Mouse (Mus musculus) heart, embryonic 16.5 days (tissue): ENCODE results near the gene Olfr94. TPM values are rescaled to one million over a fixed set of nuclear protein-coding genes. Genes with fewer than 3 reads are reported as not detected.
"Not testable (repeated sequence)": the region's sequence is repeated elsewhere in the genome, so short reads cannot be mapped to it uniquely, and the experiment has no call there.

Experiments used
- ATAC-seq: fragments of 200-750 bp; cut with Nextera tagmentation; replicated peaks from 2 replicates; pipeline ENCODE4 v1.8.0; 2017; ENCODE audit warnings: moderate number of reproducible peaks; ENCODE audit not compliant: insufficient read depth, low FRiP score; ENCODE audit errors: extremely low read depth
- H3K27ac ChIP-seq: fragments of 300-500 bp; sonication (generic); 2 replicates; pipeline ENCODE4 v1.5.1; 2014; ENCODE audit warnings: mild to moderate bottlenecking, low read length, control low read depth, moderate library complexity
- H3K27me3 ChIP-seq: fragments of 300-500 bp; sonication (generic); 2 replicates; pipeline ENCODE4 v1.6.1; 2014; ENCODE audit warnings: low read length, mixed read lengths; ENCODE audit not compliant: control insufficient read depth, insufficient read depth
- H3K36me3 ChIP-seq: fragments of 300-500 bp; sonication (generic); 2 replicates; pipeline ENCODE4 v1.6.1; 2014; ENCODE audit not compliant: control insufficient read depth, insufficient read depth
- H3K4me1 ChIP-seq: fragments of 300-500 bp; sonication (generic); 2 replicates; pipeline ENCODE4 v1.6.1; 2014; ENCODE audit warnings: low read length, mixed read lengths; ENCODE audit not compliant: control insufficient read depth, insufficient read depth
- H3K4me2 ChIP-seq: fragments of 300-500 bp; sonication (generic); 2 replicates; pipeline ENCODE4 v1.6.1; 2014; ENCODE audit warnings: low read depth, mild to moderate bottlenecking, control low read depth, low read length
- H3K4me3 ChIP-seq: fragments of 300-500 bp; sonication (generic); 2 replicates; pipeline ENCODE4 v1.5.1; 2014; ENCODE audit warnings: mild to moderate bottlenecking, control low read depth, low read length
- H3K9ac ChIP-seq: fragments of 300-500 bp; sonication (generic); 2 replicates; pipeline ENCODE4 v1.6.1; 2014; ENCODE audit warnings: low read length, control low read depth
- H3K9me3 ChIP-seq: fragments of 300-500 bp; sonication (generic); replicated peaks from 2 replicates; pipeline ENCODE4 v1.6.1; 2016; ENCODE audit warnings: low read length; ENCODE audit not compliant: control insufficient read depth
- WGBS: fragments of 180-500 bp; shearing (Covaris S2); extraction: QIAGEN DNeasy Blood & Tissue Kit; methylation state at CpG from one replicate; pipeline ENCODE4 v1.1.7; 2014; 5-methylcytosine and 5-hydroxymethylcytosine counted together
- polyA plus RNA-seq: library from polyadenylated mRNA; unstranded; fragments of >200 nt; fragmentation: Nextera tagmentation; extraction: Ambion mirVana; gene quantifications from 2 replicates; pipeline ENCODE4 v1.2.1, GENCODE M21; 2015

Gene Olfr94
- polyA plus RNA-seq: not detected in 2 replicates

DNA sequence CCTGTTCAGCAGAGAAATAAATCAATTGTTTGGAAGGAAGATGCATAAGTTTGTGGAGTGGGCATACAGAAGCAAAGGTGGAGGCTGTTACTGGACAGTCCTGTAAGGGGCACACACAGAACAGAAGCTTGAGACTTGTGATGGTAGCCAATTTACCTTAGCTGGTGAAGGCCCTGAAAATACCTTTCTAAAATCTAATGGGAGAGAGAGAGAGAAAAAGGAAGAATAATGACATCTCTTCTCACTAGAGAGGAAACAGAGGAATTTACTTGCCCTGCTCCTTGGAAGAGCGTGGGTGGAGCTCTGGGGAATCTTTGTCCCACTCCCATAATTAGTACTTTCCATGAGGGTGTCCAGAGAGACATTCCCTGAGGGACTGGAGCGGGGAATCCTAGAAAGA is at the start of gene Olfr94:
Gene Olfr94, minus strand, starts transcription at position 101 of the 400 bp plus-strand sequence.
- Histone ChIP-seq H3K4me1 (peaks cover 4% of the 10 kb centered on the region; the same call in 1 of the 2 replicates), H3K9ac (no peak within 1 kb of the TSS), H3K36me3 (no peaks in the 10 kb centered on the region), H3K27me3 (peaks cover 31% of the 10 kb centered on the region), H3K4me3 (no peak within 1 kb of the TSS), H3K9me3 (no peaks in the 10 kb centered on the region), H3K4me2 (no peak within 1 kb of the TSS), H3K27ac (no peak within 1 kb of the TSS)
- ATAC-seq: no peak
- 68% methylated on average over 2 of the region's 2 CpGs for WGBS

DNA sequence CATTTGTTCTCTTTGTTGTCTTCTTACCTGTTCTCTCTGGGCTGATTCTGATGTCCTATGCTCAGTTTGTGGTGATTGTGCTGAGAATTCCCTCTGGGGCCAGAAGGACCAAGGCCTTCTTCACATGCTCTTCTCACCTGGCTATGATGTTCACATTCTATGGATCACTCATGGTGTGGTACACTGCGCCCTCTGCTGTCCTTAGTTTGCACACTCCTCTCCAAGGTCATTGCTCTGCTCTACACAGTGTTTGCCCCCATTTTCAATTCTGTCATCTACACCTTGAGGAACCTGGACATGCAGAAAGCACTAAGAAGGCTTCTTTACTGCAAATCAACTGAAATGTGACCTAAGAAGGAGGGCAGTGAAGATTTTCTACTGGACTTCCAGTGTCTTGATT is 49.8 kb upstream of the Olfr94 start:
- 7% methylated on average over 1 of the region's 1 CpGs for WGBS

GRCm38 (mm10) chr17:37249460-37249859 is 48.7 kb upstream of the Olfr94 start:
- Histone ChIP-seq H3K4me3 (no peak overlapping the region), H3K4me1 (no peaks in the 10 kb centered on the region), H3K4me2 (no peak overlapping the region), H3K36me3 (no peaks in the 10 kb centered on the region), H3K9ac (no peak overlapping the region), H3K27me3 (no peaks in the 10 kb centered on the region), H3K9me3 (no peaks in the 10 kb centered on the region), H3K27ac (no peak overlapping the region)
- ATAC-seq: no peak

More for the DNA sequence above, 49.8 kb upstream of the Olfr94 start:
- Histone ChIP-seq H3K9ac (no peak overlapping the region), H3K4me3 (no peak overlapping the region), H3K4me2 (no peak overlapping the region), H3K27ac (no peak overlapping the region), H3K36me3 (no peaks in the 10 kb centered on the region), H3K27me3 (no peaks in the 10 kb centered on the region), H3K4me1 (no peaks in the 10 kb centered on the region), H3K9me3 (no peaks in the 10 kb centered on the region)
- ATAC-seq: no peak

GRCm38 (mm10) chr17:37246715-37247114 is 45.9 kb upstream of the Olfr94 start:
- Histone ChIP-seq H3K9ac (no peak overlapping the region), H3K36me3 (no peaks in the 10 kb centered on the region), H3K4me1 (no peaks in the 10 kb centered on the region), H3K4me3 (no peak overlapping the region), H3K4me2 (no peak overlapping the region), H3K27ac (no peak overlapping the region), H3K9me3 (no peaks in the 10 kb centered on the region), H3K27me3 (no peaks in the 10 kb centered on the region)
- 30% methylated on average over 5 of the region's 5 CpGs for WGBS
- ATAC-seq: no peak

GRCm38 (mm10) chr17:37242198-37242597 is 41.4 kb upstream of the Olfr94 start:
- Histone ChIP-seq H3K27ac (no peak overlapping the region), H3K4me3 (no peak overlapping the region), H3K4me1 (no peaks in the 10 kb centered on the region), H3K9ac (no peak overlapping the region), H3K4me2 (no peak overlapping the region), H3K27me3 (no peaks in the 10 kb centered on the region), H3K36me3 (no peaks in the 10 kb centered on the region), H3K9me3 (no peaks in the 10 kb centered on the region)
- no peak for ATAC-seq
- 54% methylated on average over 3 of the region's 3 CpGs for WGBS

GRCm38 (mm10) chr17:37237230-37237629 is 36.4 kb upstream of the Olfr94 start, which contains the start of gene Olfr97:
Gene Olfr97, minus strand, starts transcription at chr17:37237330.
- H3K27me3 ChIP-seq, H3K27ac ChIP-seq, H3K4me2 ChIP-seq, H3K36me3 ChIP-seq, H3K4me3 ChIP-seq, ATAC-seq, H3K4me1 ChIP-seq, H3K9ac ChIP-seq, H3K9me3 ChIP-seq: not testable (repeated sequence)
- WGBS: 81% methylated on average over 2 of the region's 2 CpGs

GRCm38 (mm10) chr17:37221879-37222278 is 21.1 kb upstream of the Olfr94 start:
- H3K27ac ChIP-seq: no peak overlapping the region
- H3K27me3 ChIP-seq: no peaks in the 10 kb centered on the region
- H3K4me2 ChIP-seq: no peak overlapping the region
- no peak for ATAC-seq
- no peaks in the 10 kb centered on the region for H3K4me1 ChIP-seq
- WGBS: 19% methylated on average over 1 of the region's 1 CpGs
- H3K9me3 ChIP-seq: no peaks in the 10 kb centered on the region
- H3K36me3 ChIP-seq: no peaks in the 10 kb centered on the region
- H3K4me3 ChIP-seq: no peak overlapping the region
- H3K9ac ChIP-seq: no peak overlapping the region

GRCm38 (mm10) chr17:37219846-37220245 is 19.1 kb upstream of the Olfr94 start, which contains the start of gene Olfr96:
Gene Olfr96, plus strand, starts transcription at chr17:37220146.
- Histone ChIP-seq H3K27ac (no peak within 1 kb of the TSS), H3K4me2 (no peak within 1 kb of the TSS), H3K9me3 (0 out of 2 replicates have a peak, but pooled peaks cover 2% of the 10 kb centered on the region), H3K9ac (no peak within 1 kb of the TSS), H3K4me3 (no peak within 1 kb of the TSS), H3K4me1 (no peaks in the 10 kb centered on the region), H3K27me3 (no peaks in the 10 kb centered on the region), H3K36me3 (no peaks in the 10 kb centered on the region)
- ATAC-seq: no peak
- 50% methylated on average over 4 of the region's 4 CpGs for WGBS

GRCm38 (mm10) chr17:37218486-37218885 is 17.7 kb upstream of the Olfr94 start:
- H3K4me2 ChIP-seq: no peak overlapping the region
- H3K36me3 ChIP-seq: no peaks in the 10 kb centered on the region
- no peak for ATAC-seq
- H3K4me1 ChIP-seq: no peaks in the 10 kb centered on the region
- H3K27ac ChIP-seq: no peak overlapping the region
- WGBS: 68% methylated on average over 3 of the region's 3 CpGs
- no peaks in the 10 kb centered on the region for H3K27me3 ChIP-seq
- H3K9me3 ChIP-seq: 0 out of 2 replicates have a peak, but pooled peaks cover 2% of the 10 kb centered on the region
- no peak overlapping the region for H3K9ac ChIP-seq
- H3K4me3 ChIP-seq: no peak overlapping the region
